Mouse (Mus musculus): ENCODE results near the gene Myo1d.

GRCm38 (mm10) chr11:80711336-80711735, 68.5 kb downstream of the Myo1d start:
- TF ChIP-seq CTCF (IDR thresholded peaks at IDR 0.05; ENCODE audit: control insufficient read depth, insufficient read depth, insufficient read length) (no peak), MAX (IDR thresholded peaks at IDR 0.05) (no peak), USF1 (IDR thresholded peaks at IDR 0.05; ENCODE audit: low read depth) (no peak), FOSL1 (IDR thresholded peaks at IDR 0.05; ENCODE audit: insufficient read depth, low read length, poor library complexity, severe bottlenecking) (no peak), MYOG (IDR thresholded peaks at IDR 0.05; ENCODE audit: control insufficient read depth, extremely low read depth, insufficient read length) (no peak), MYOD1 (IDR thresholded peaks at IDR 0.05; ENCODE audit: control insufficient read depth, insufficient read length, low read depth) (peak; percentile 89), CEBPB (IDR thresholded peaks at IDR 0.05; ENCODE audit: low read depth) (peak; percentile 88)

All from C2C12 (cell line).